Mouse (Mus musculus) erythroblast, embryonic 14.5 days (primary cell): ENCODE results near the gene Atp5s.

Experiments used
- GATA1 ChIP-seq: IDR thresholded peaks from 2 replicates; pipeline ENCODE4 v1.6.1; 2012; ENCODE audit warnings: low read length, inconsistent platforms, mixed read lengths
- TAL1 ChIP-seq: IDR thresholded peaks from 3 replicates; pipeline ENCODE4 v1.6.1; 2012; ENCODE audit warnings: low read length, inconsistent platforms, mixed read lengths

- no peak for TF ChIP-seq GATA1
- no peak for TF ChIP-seq TAL1
Measured at GRCm38 (mm10) chr12:69732221-69732620, 7.5 kb downstream of the Atp5s start.
